Mouse (Mus musculus) megakaryocyte, embryonic 14.5 days (primary cell): ENCODE data around the gene Tmem222. TPM values are rescaled to one million over a fixed set of nuclear protein-coding genes. Genes with fewer than 3 reads are reported as not detected.

ENCODE experiments used
- H3K27me3 ChIP-seq: replicated peaks from 2 replicates; pipeline ENCODE3; 2012; ENCODE audit warnings: inconsistent platforms
- H3K36me3 ChIP-seq: replicated peaks from 2 replicates; pipeline ENCODE3; 2012; ENCODE audit warnings: low read length, inconsistent platforms, mixed read lengths
- H3K4me1 ChIP-seq: 2 replicates; pipeline ENCODE4 v1.6.1; 2012; ENCODE audit warnings: inconsistent platforms
- H3K4me3 ChIP-seq: replicated peaks from 2 replicates; pipeline ENCODE3; 2012; ENCODE audit warnings: moderate library complexity, mild to moderate bottlenecking, inconsistent platforms
- H3K9me3 ChIP-seq: 2 replicates; pipeline ENCODE4 v1.6.1; 2012; ENCODE audit warnings: inconsistent platforms
- FLI1 ChIP-seq: IDR thresholded peaks from 2 replicates; pipeline ENCODE4 v1.6.1; 2012; ENCODE audit warnings: low read length, inconsistent platforms, mixed read lengths
- GATA1 ChIP-seq: IDR thresholded peaks from 3 replicates; pipeline ENCODE4 v1.6.1; 2012; ENCODE audit warnings: mixed read lengths, low read length, inconsistent platforms, borderline replicate concordance
- polyA plus RNA-seq: library from polyadenylated mRNA; stranded (reverse); fragments of >175 nt; gene quantifications from 2 replicates; pipeline ENCODE4 v1.2.3, GENCODE M21; 2012; ENCODE audit warnings: low replicate concordance; ENCODE audit not compliant: insufficient read depth

The Tmem222 gene
- polyA plus RNA-seq, 1 experiment, result 12.2 TPM

DNA sequence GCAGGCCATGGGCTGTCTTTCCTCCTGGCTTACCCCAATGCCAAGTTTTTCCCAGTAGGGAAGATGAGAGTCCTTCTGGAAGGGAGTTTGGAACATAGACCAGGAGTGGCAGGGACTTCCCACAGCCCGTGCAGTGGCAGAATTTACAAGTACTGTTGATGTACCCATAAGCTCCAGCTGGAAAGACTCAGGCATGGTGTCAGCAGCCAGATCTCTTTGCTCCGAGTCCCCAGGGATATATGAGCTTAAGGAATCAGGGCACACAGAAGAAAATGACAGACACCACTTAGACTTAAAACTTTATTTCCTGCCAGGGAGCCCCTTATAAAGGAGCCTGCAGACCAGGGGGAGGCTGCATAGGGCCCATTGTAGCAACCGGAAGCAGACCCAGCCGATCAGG, 11.8 kb downstream of the Tmem222 start:
- TF ChIP-seq FLI1, result no peak
- TF ChIP-seq GATA1, result no peak
- no peak overlapping the region for H3K4me3 ChIP-seq
- H3K9me3 ChIP-seq, result no peaks in the 10 kb centered on the region
- H3K4me1 ChIP-seq, result peaks cover 60% of the 10 kb centered on the region
- peaks cover 69% of the 10 kb centered on the region for H3K36me3 ChIP-seq
- H3K27me3 ChIP-seq, result peaks cover 8% of the 10 kb centered on the region

DNA sequence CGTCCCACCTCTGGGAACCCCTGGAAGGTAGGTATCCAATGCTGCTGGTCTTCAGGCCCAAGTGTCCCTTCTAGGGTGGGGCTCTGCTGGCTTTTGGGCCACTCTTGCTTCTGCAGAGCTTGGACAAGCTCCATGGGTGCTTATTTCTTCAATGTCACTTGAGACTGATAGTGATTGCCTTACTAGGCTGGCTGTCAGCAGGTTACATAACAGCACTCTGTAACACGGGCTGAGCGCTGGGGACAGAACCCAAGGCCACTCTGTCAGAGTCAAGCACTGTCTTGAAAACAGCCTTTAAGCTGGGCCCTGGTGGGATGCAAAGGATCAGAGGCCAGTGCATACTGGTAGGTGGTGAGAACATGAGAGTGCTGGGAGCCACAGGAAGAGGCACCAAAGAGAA, 12.3 kb downstream of the Tmem222 start:
- peaks cover 61% of the 10 kb centered on the region for H3K4me1 ChIP-seq
- TF ChIP-seq FLI1 (no peak), GATA1 (no peak)

DNA sequence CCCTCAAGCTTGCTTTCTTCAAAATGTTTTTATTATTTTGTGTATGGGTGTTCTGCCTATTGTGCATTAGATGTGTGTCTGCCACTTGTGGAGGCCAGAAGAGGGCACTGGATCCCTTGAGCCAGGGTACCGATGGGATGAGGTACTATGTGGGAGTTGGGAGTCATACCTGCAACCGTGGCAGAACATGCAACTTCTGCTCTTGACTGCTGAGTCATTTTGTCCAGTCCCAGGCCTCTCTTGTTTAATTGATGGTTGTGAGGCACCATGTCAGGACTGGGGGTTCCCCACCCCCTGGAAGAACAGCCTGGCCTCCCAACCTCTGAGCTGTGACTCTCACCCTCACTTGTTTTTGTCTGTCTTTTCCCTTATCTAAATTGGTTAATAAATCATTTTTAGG, 13.0 kb downstream of the Tmem222 start:
- H3K4me1 ChIP-seq, result peaks cover 57% of the 10 kb centered on the region

More for the DNA sequence above, 12.3 kb downstream of the Tmem222 start:
- Histone ChIP-seq H3K36me3 (peaks cover 64% of the 10 kb centered on the region), H3K27me3 (peaks cover 13% of the 10 kb centered on the region), H3K9me3 (no peaks in the 10 kb centered on the region), H3K4me3 (no peak overlapping the region)

GRCm38 (mm10) chr4:133263756-133264155, 13.8 kb downstream of the Tmem222 start:
- Histone ChIP-seq H3K36me3 (peaks cover 49% of the 10 kb centered on the region), H3K4me1 (peaks cover 53% of the 10 kb centered on the region), H3K27me3 (peaks cover 27% of the 10 kb centered on the region), H3K4me3 (no peak overlapping the region), H3K9me3 (no peaks in the 10 kb centered on the region)
- TF ChIP-seq GATA1 (no peak), FLI1 (no peak)

More for the DNA sequence above, 13.0 kb downstream of the Tmem222 start:
- Histone ChIP-seq H3K36me3 (peaks cover 57% of the 10 kb centered on the region), H3K9me3 (no peaks in the 10 kb centered on the region), H3K4me3 (no peak overlapping the region), H3K27me3 (peaks cover 19% of the 10 kb centered on the region)
- no peak for TF ChIP-seq FLI1
- TF ChIP-seq GATA1, result no peak

GRCm38 (mm10) chr4:133262882-133263281, 14.7 kb downstream of the Tmem222 start, which contains the start of gene Sytl1:
Gene Sytl1 (minus strand): TSS chr4:133263113.
- Histone ChIP-seq H3K27me3 (peaks cover 36% of the 10 kb centered on the region), H3K9me3 (no peaks in the 10 kb centered on the region), H3K36me3 (peaks cover 40% of the 10 kb centered on the region), H3K4me1 (peaks cover 53% of the 10 kb centered on the region), H3K4me3 (peak within 1 kb of the TSS; percentile 81)
- no peak for TF ChIP-seq FLI1
- no peak for TF ChIP-seq GATA1

DNA sequence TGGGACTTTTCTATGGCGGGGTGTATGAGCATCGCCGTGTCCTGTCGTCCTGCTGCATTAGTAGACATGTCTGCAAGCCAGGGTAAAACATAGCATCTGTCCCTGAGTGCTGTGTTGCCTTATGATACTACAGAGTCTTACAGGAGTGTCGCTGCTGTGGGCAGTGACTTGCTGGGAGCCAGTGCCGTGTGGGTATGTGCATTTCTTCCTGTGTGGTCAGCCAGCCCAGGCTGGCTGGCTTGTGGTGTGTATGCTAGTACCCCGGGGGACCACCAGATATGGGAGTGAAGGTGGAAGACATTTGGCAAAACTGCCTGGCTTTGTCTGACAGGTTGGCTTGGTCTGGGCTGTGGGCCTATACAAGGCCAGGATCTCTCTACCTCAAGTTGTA, 15.2 kb downstream of the Tmem222 start:
- Histone ChIP-seq H3K9me3 (no peaks in the 10 kb centered on the region), H3K36me3 (peaks cover 35% of the 10 kb centered on the region), H3K4me1 (peaks cover 53% of the 10 kb centered on the region), H3K27me3 (peaks cover 41% of the 10 kb centered on the region), H3K4me3 (peak overlapping the region; percentile 81)
- TF ChIP-seq GATA1 (no peak), FLI1 (no peak)

DNA sequence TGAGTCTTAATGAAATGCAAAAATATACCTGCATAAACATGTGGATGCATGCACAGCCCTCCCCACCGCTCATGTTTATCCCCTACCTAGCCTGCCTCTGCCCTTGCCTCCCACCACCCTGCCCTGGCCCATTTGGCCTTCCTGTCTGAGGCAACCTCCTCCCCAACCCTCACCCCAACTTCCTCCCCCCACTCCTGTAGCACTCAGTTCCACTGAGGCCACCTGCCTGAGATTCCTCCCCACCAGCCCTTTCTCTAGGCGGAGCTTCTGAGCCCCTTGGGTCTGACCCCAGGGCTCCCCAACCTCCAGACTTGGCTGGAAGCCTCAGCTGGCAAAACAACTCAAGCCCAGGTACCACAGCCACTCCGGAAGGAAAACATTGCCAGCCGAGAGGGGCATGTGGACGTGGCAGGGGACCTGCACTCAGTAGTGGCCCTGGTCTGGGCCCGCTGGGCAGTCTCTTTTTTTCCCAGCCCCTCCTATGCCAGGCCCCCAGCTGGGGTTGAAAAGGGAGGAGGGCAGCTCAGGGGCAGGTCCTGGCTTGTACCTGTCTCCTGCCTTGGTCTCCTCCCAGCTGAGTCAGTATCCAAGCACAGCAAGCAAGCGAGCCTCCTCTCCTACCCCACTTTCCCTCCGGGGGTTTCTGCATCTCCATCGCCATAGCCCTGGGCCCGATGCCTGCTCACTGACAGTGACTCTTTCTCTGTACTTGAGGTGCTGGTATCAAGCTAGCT, 15.8 kb downstream of the Tmem222 start:
- Histone ChIP-seq H3K4me3 (peak overlapping the region; percentile 81), H3K36me3 (peaks cover 29% of the 10 kb centered on the region), H3K27me3 (peaks cover 46% of the 10 kb centered on the region), H3K9me3 (no peaks in the 10 kb centered on the region), H3K4me1 (peaks cover 51% of the 10 kb centered on the region)
- no peak for TF ChIP-seq GATA1
- TF ChIP-seq FLI1, result no peak

DNA sequence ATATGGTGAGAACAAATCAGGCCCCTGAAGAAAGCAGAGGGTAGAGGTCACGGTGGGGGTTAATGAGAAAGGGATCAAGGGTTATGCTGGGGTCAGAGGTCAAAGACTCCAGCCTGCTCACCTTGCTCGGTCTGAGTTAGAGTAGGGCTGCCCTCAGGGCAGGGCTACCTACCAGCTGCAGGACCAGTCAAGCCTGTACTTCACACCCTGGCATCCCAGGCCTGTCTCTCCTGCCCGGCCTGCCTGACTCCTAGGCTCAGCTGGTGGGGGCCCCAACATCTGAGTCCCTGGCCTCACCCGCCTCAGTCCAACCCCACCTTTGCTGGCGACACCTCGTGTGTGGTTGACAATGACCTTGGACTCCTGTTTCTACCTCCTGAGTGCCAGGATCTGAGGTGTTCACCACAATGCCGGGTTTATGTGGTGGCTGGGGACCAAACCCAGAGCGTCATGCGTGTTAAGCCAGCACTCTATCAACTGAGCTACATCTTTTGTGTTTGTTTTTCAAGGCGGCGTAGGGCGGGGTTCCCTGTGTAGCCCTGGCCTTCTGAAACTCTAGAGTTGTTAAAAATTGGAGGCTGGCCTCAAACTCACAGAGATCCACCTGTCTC, 19.7 kb downstream of the Tmem222 start:
- no peaks in the 10 kb centered on the region for H3K9me3 ChIP-seq
- H3K27me3 ChIP-seq, result peaks cover 84% of the 10 kb centered on the region
- peaks cover 3% of the 10 kb centered on the region for H3K36me3 ChIP-seq
- no peak overlapping the region for H3K4me3 ChIP-seq
- TF ChIP-seq GATA1 (no peak), FLI1 (no peak)
- peaks cover 30% of the 10 kb centered on the region for H3K4me1 ChIP-seq

GRCm38 (mm10) chr4:133257230-133257629, 20.4 kb downstream of the Tmem222 start:
- Histone ChIP-seq H3K4me3 (no peak overlapping the region), H3K9me3 (no peaks in the 10 kb centered on the region), H3K27me3 (peaks cover 91% of the 10 kb centered on the region), H3K36me3 (peaks cover 9% of the 10 kb centered on the region), H3K4me1 (peaks cover 23% of the 10 kb centered on the region)
- TF ChIP-seq FLI1 (no peak), GATA1 (no peak)

- Histone ChIP-seq H3K4me3 (no peak overlapping the region), H3K36me3 (peaks cover 9% of the 10 kb centered on the region), H3K27me3 (peaks cover 95% of the 10 kb centered on the region), H3K4me1 (peaks cover 19% of the 10 kb centered on the region), H3K9me3 (no peaks in the 10 kb centered on the region)
- TF ChIP-seq GATA1 (no peak), FLI1 (no peak)
Measured at GRCm38 (mm10) chr4:133256820-133257219, 20.8 kb downstream of the Tmem222 start.
